Mouse (Mus musculus) neural tube, embryonic 12.5 days (tissue): Measurements from ENCODE around the gene Slc3a1. TPM values are rescaled to one million over a fixed set of nuclear protein-coding genes. Genes with fewer than 3 reads are reported as not detected.

Source experiments
- ATAC-seq: fragments of 200-750 bp; cut with Nextera tagmentation; 2 replicates; pipeline ENCODE4 v1.8.0; 2017; ENCODE audit warnings: low read depth, mild to moderate bottlenecking, moderate TSS enrichment, moderate library complexity; ENCODE audit not compliant: low FRiP score
- H3K27ac ChIP-seq: fragments of 300-500 bp; sonication (generic); 2 replicates; pipeline ENCODE4 v1.5.1; 2016
- H3K27me3 ChIP-seq: fragments of 300-500 bp; sonication (generic); replicated peaks from 2 replicates; pipeline ENCODE4 v1.6.1; 2016; ENCODE audit warnings: mild to moderate bottlenecking
- H3K36me3 ChIP-seq: fragments of 300-500 bp; sonication (generic); 2 replicates; pipeline ENCODE4 v1.6.1; 2016; ENCODE audit warnings: mild to moderate bottlenecking
- H3K4me1 ChIP-seq: fragments of 300-500 bp; sonication (generic); 2 replicates; pipeline ENCODE4 v1.6.1; 2016
- H3K4me2 ChIP-seq: fragments of 300-500 bp; sonication (generic); replicated peaks from 2 replicates; pipeline ENCODE4 v1.6.1; 2016; ENCODE audit warnings: mild to moderate bottlenecking
- H3K4me3 ChIP-seq: fragments of 300-500 bp; sonication (generic); 2 replicates; pipeline ENCODE4 v1.5.1; 2016
- H3K9ac ChIP-seq: fragments of 300-500 bp; sonication (generic); 2 replicates; pipeline ENCODE4 v1.6.1; 2016; ENCODE audit warnings: mild to moderate bottlenecking
- H3K9me3 ChIP-seq: fragments of 300-500 bp; sonication (generic); 2 replicates; pipeline ENCODE4 v1.6.1; 2016; ENCODE audit warnings: mild to moderate bottlenecking
- WGBS: fragments of 180-500 bp; shearing (Covaris S2); methylation state at CpG from one replicate; pipeline ENCODE4 v1.1.7; 2016; 5-methylcytosine and 5-hydroxymethylcytosine counted together
- polyA plus RNA-seq: library from polyadenylated mRNA; unstranded; fragments of >200 nt; fragmentation: Nextera tagmentation; extraction: Ambion mirVana; gene quantifications from 2 replicates; pipeline ENCODE4 v1.2.1, GENCODE M21; 2016

Gene Slc3a1
- polyA plus RNA-seq, 1 experiment from 2014 or later, result 0.42 TPM

- no peak overlapping the region for H3K9ac ChIP-seq
- H3K27ac ChIP-seq, result no peak overlapping the region
- no peaks in the 10 kb centered on the region for H3K4me1 ChIP-seq
- no peak for ATAC-seq
- no peaks in the 10 kb centered on the region; the same call in 1 of the 2 replicates for H3K36me3 ChIP-seq
- WGBS, result 89% methylated on average over 3 of the region's 3 CpGs
- no peak overlapping the region for H3K4me2 ChIP-seq
- no peaks in the 10 kb centered on the region for H3K9me3 ChIP-seq
- no peaks in the 10 kb centered on the region for H3K27me3 ChIP-seq
- no peak overlapping the region for H3K4me3 ChIP-seq
Measured at GRCm38 (mm10) chr17:85020343-85020742, 7.8 kb upstream of the Slc3a1 start.

- Histone ChIP-seq H3K9me3 (no peaks in the 10 kb centered on the region), H3K4me1 (no peaks in the 10 kb centered on the region), H3K4me2 (no peak overlapping the region), H3K27me3 (no peaks in the 10 kb centered on the region), H3K4me3 (no peak overlapping the region), H3K9ac (no peak overlapping the region), H3K36me3 (no peaks in the 10 kb centered on the region), H3K27ac (no peak overlapping the region)
- 71% methylated on average over 22 of the region's 22 CpGs for whole genome bisulfite sequencing
- ATAC-seq, result 0 out of 2 replicates have a peak, but pooled peaks have one; percentile 25
Measured at GRCm38 (mm10) chr17:85023247-85024167, 4.7 kb upstream of the Slc3a1 start.

- H3K4me3 ChIP-seq, result no peak overlapping the region
- H3K9ac ChIP-seq, result no peak overlapping the region
- no peak overlapping the region for H3K27ac ChIP-seq
- no peaks in the 10 kb centered on the region for H3K4me1 ChIP-seq
- 92% methylated on average over 8 of the region's 8 CpGs for whole genome bisulfite sequencing
- H3K4me2 ChIP-seq, result no peak overlapping the region
- no peaks in the 10 kb centered on the region for H3K9me3 ChIP-seq
- H3K27me3 ChIP-seq, result no peaks in the 10 kb centered on the region
- ATAC-seq, result no peak
- no peaks in the 10 kb centered on the region for H3K36me3 ChIP-seq
Measured at GRCm38 (mm10) chr17:85024237-85024636, 3.9 kb upstream of the Slc3a1 start.

- Histone ChIP-seq H3K9me3 (no peaks in the 10 kb centered on the region), H3K4me3 (no peak overlapping the region), H3K27me3 (no peaks in the 10 kb centered on the region), H3K4me1 (no peaks in the 10 kb centered on the region), H3K9ac (no peak overlapping the region), H3K27ac (no peak overlapping the region), H3K36me3 (no peaks in the 10 kb centered on the region), H3K4me2 (no peak overlapping the region)
- whole genome bisulfite sequencing, result 94% methylated on average over 6 of the region's 6 CpGs
- ATAC-seq, result no peak
Measured at GRCm38 (mm10) chr17:85025151-85025550, 3.0 kb upstream of the Slc3a1 start.

- Histone ChIP-seq H3K9me3 (no peaks in the 10 kb centered on the region), H3K27me3 (no peaks in the 10 kb centered on the region), H3K27ac (no peak overlapping the region), H3K4me2 (no peak overlapping the region), H3K9ac (no peak overlapping the region), H3K36me3 (no peaks in the 10 kb centered on the region), H3K4me3 (no peak overlapping the region), H3K4me1 (no peaks in the 10 kb centered on the region)
- WGBS, result 96% methylated on average over 6 of the region's 6 CpGs
- ATAC-seq, result no peak
Measured at GRCm38 (mm10) chr17:85026436-85026835, 1.7 kb upstream of the Slc3a1 start.

- Histone ChIP-seq H3K9ac (no peak overlapping the region), H3K4me3 (no peak overlapping the region), H3K27ac (no peak overlapping the region), H3K36me3 (no peaks in the 10 kb centered on the region), H3K9me3 (no peaks in the 10 kb centered on the region), H3K27me3 (no peaks in the 10 kb centered on the region), H3K4me1 (no peaks in the 10 kb centered on the region), H3K4me2 (no peak overlapping the region)
- WGBS, result 83% methylated on average over 3 of the region's 3 CpGs
- no peak for ATAC-seq
Measured at GRCm38 (mm10) chr17:85027247-85027646, 929 bp upstream of the Slc3a1 start.

GRCm38 (mm10) chr17:85028797-85029196, 621 bp downstream of the Slc3a1 start:
- no peaks in the 10 kb centered on the region for H3K9me3 ChIP-seq
- 95% methylated on average over 10 of the region's 10 CpGs for WGBS

GRCm38 (mm10) chr17:85030651-85031050, 2.5 kb downstream of the Slc3a1 start:
- Histone ChIP-seq H3K4me2 (no peak overlapping the region), H3K36me3 (no peaks in the 10 kb centered on the region), H3K4me3 (no peak overlapping the region), H3K4me1 (no peaks in the 10 kb centered on the region), H3K27ac (no peak overlapping the region), H3K27me3 (no peaks in the 10 kb centered on the region), H3K9ac (no peak overlapping the region), H3K9me3 (no peaks in the 10 kb centered on the region)
- WGBS, result 80% methylated on average over 5 of the region's 5 CpGs
- ATAC-seq, result no peak

More at GRCm38 (mm10) chr17:85028797-85029196, 621 bp downstream of the Slc3a1 start:
- no peaks in the 10 kb centered on the region for H3K27me3 ChIP-seq
- H3K27ac ChIP-seq, result no peak overlapping the region
- H3K36me3 ChIP-seq, result no peaks in the 10 kb centered on the region
- no peak overlapping the region for H3K9ac ChIP-seq
- ATAC-seq, result no peak
- no peaks in the 10 kb centered on the region for H3K4me1 ChIP-seq
- no peak overlapping the region for H3K4me2 ChIP-seq
- H3K4me3 ChIP-seq, result no peak overlapping the region

GRCm38 (mm10) chr17:85033087-85033486, 4.9 kb downstream of the Slc3a1 start:
- no peak for ATAC-seq
- H3K4me2 ChIP-seq, result no peak overlapping the region
- 83% methylated on average over 3 of the region's 3 CpGs for WGBS
- H3K9me3 ChIP-seq, result no peaks in the 10 kb centered on the region
- H3K36me3 ChIP-seq, result no peaks in the 10 kb centered on the region
- no peaks in the 10 kb centered on the region for H3K4me1 ChIP-seq
- H3K4me3 ChIP-seq, result no peak overlapping the region
- no peak overlapping the region for H3K9ac ChIP-seq
- no peak overlapping the region for H3K27ac ChIP-seq
- H3K27me3 ChIP-seq, result no peaks in the 10 kb centered on the region

- no peak overlapping the region for H3K9ac ChIP-seq
- H3K27me3 ChIP-seq, result no peaks in the 10 kb centered on the region
- H3K4me2 ChIP-seq, result no peak overlapping the region
- no peak overlapping the region for H3K4me3 ChIP-seq
- 79% methylated on average over 11 of the region's 11 CpGs for WGBS
- no peak overlapping the region for H3K27ac ChIP-seq
- H3K4me1 ChIP-seq, result no peaks in the 10 kb centered on the region
- H3K9me3 ChIP-seq, result no peaks in the 10 kb centered on the region
- ATAC-seq, result no peak
- no peaks in the 10 kb centered on the region for H3K36me3 ChIP-seq
Measured at GRCm38 (mm10) chr17:85034068-85034467, 5.9 kb downstream of the Slc3a1 start.

GRCm38 (mm10) chr17:85037855-85038254, 9.7 kb downstream of the Slc3a1 start:
- Histone ChIP-seq H3K4me1 (no peaks in the 10 kb centered on the region), H3K27me3 (no peaks in the 10 kb centered on the region), H3K9me3 (no peaks in the 10 kb centered on the region), H3K9ac (no peak overlapping the region), H3K4me2 (no peak overlapping the region), H3K27ac (no peak overlapping the region), H3K36me3 (no peaks in the 10 kb centered on the region), H3K4me3 (no peak overlapping the region)
- ATAC-seq, result no peak
- WGBS, result 86% methylated on average over 5 of the region's 5 CpGs

GRCm38 (mm10) chr17:85038311-85038710, 10.1 kb downstream of the Slc3a1 start:
- Histone ChIP-seq H3K9ac (no peak overlapping the region), H3K36me3 (no peaks in the 10 kb centered on the region)
- WGBS, result 83% methylated on average over 4 of the region's 4 CpGs

GRCm38 (mm10) chr17:85038761-85039160, 10.6 kb downstream of the Slc3a1 start:
- Histone ChIP-seq H3K36me3 (no peaks in the 10 kb centered on the region), H3K9ac (no peak overlapping the region), H3K27ac (no peak overlapping the region), H3K9me3 (no peaks in the 10 kb centered on the region), H3K27me3 (no peaks in the 10 kb centered on the region), H3K4me2 (no peak overlapping the region), H3K4me3 (no peak overlapping the region), H3K4me1 (no peaks in the 10 kb centered on the region)
- no peak for ATAC-seq
- WGBS, result 94% methylated on average over 5 of the region's 5 CpGs

More at GRCm38 (mm10) chr17:85038311-85038710, 10.1 kb downstream of the Slc3a1 start:
- Histone ChIP-seq H3K4me3 (no peak overlapping the region), H3K27me3 (no peaks in the 10 kb centered on the region), H3K4me2 (no peak overlapping the region), H3K9me3 (no peaks in the 10 kb centered on the region), H3K4me1 (no peaks in the 10 kb centered on the region), H3K27ac (no peak overlapping the region)
- no peak for ATAC-seq
